9 mouse cellular contexts compared by ENCODE assay signal in the genomic region with DNA sequence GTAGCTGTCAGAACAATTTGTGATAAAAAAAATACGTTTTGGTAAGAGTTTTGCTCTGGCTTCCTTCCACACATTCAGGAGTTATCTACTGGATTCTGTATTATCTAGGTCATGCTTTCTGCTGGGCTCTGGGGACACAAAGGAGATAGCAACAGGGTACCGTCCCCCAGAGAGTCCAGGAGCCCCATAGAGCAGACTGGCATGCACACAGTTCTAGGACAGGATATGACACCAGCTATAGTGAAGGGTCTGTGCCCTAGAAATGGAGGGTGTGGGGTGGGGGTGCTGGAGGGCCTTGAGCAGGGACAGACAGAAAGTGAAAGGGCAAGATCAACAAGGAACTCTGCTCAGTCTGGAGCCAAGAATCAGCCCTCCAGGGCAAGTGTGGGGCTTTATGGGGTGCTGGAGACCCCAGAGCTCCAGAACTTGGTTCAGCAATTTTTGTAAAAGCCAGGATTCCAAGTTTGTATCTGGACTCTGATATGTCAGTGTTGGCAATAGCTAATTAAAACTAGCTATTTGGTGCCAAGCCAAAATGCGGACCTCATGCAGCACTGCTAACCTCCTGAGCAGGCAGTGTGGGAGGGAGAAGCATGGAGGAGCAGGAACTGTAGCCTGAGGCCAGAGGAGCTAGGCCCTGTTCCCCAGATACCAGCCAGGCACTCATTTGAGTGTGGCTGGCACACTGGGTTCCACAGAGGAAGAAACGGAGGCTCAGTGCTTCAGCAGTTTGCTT. TPM values are rescaled to one million over a fixed set of nuclear protein-coding genes. Genes with fewer than 3 reads are reported as not detected.
DNase-seq lines count a peak whose midpoint lies in the region; ATAC-seq and TF ChIP-seq lines count a peak whose summit lies in the region.
"Had no signal": no experiment of that assay in that cellular context is flagged by ENCODE, and none has a peak within 500 bp of the region (broad histone marks: within the 10 kb centered on the region; RNA-seq: fewer than 3 reads in every experiment).

No protein-coding gene starts in this region.

- peak; percentile 93 for DNase-seq in heart, adult 11 months
- no peak for DNase-seq in heart, postnatal 25 days (ENCODE audit: low spot score)
- peak; percentile 54 for DNase-seq in kidney, postnatal 10 days
- no peak for DNase-seq in right cerebral cortex, postnatal 4 days
- DNase-seq in spleen, postnatal 14 days (ENCODE audit: low spot score in 2 of 2) = no peak

- no peak for ATAC-seq in heart, embryonic 13.5 days (ENCODE audit: extremely low read depth, insufficient number of reproducible peaks, low FRiP score, low TSS enrichment)
- ATAC-seq in neural tube, embryonic 13.5 days (ENCODE audit: low read depth) = no peak

- peaks cover 14% of the 10 kb centered on the region for H3K36me3 ChIP-seq in heart, embryonic 13.5 days
- peaks cover 14% of the 10 kb centered on the region for H3K36me3 ChIP-seq in neural tube, embryonic 13.5 days

- H3K27me3 ChIP-seq in heart, embryonic 13.5 days (replicated peaks) = no peaks in the 10 kb centered on the region
- H3K27me3 ChIP-seq in neural tube, embryonic 13.5 days = no peaks in the 10 kb centered on the region

- no peak for TF ChIP-seq CTCF in bone marrow macrophage, adult 2 months (IDR thresholded peaks at IDR 0.05; ENCODE audit: low read depth, low read length)

- peak overlapping the region; percentile 34 for H3K4me3 ChIP-seq in bone marrow macrophage, adult 2 months (ENCODE audit: insufficient read depth, low read length)
- H3K4me3 ChIP-seq in heart, embryonic 13.5 days = peak overlapping the region; percentile 74
- H3K4me3 ChIP-seq in neural tube, embryonic 13.5 days = peak overlapping the region; percentile 98

- no peak for TF ChIP-seq POLR2A in bone marrow macrophage, adult 2 months (IDR thresholded peaks at IDR 0.05; ENCODE audit: borderline replicate concordance, low read depth, low read length)

- no peaks in the 10 kb centered on the region for H3K9me3 ChIP-seq in heart, embryonic 13.5 days
- no peaks in the 10 kb centered on the region for H3K9me3 ChIP-seq in neural tube, embryonic 13.5 days
- H3K9me3 ChIP-seq: G1E had no signal

- H3K27ac ChIP-seq in bone marrow macrophage, adult 2 months (ENCODE audit: insufficient read depth, low read depth, low read length) = peak overlapping the region; percentile 27
- H3K27ac ChIP-seq in heart, embryonic 13.5 days (replicated peaks) = peak overlapping the region; percentile 86
- H3K27ac ChIP-seq in neural tube, embryonic 13.5 days (replicated peaks) = no peak overlapping the region

- intact Hi-C loops in heart, postnatal 25 days (cut with DNase I) = loop anchor here (5.0 kb wide), 2 partner anchors 56 to 196 kb away; a partner anchor contains a TSS

- 40% methylated on average over 4 of the region's 4 CpGs for WGBS in heart, embryonic 13.5 days
- WGBS in neural tube, embryonic 13.5 days = 62% methylated on average over 4 of the region's 4 CpGs

- H3K4me1 ChIP-seq in bone marrow macrophage, adult 2 months (ENCODE audit: control insufficient read depth, insufficient read depth, low read length) = peaks cover 11% of the 10 kb centered on the region
- H3K4me1 ChIP-seq in heart, embryonic 13.5 days = peaks cover 25% of the 10 kb centered on the region
- H3K4me1 ChIP-seq in neural tube, embryonic 13.5 days (replicated peaks) = peaks cover 43% of the 10 kb centered on the region

- H3K4me2 ChIP-seq in heart, embryonic 13.5 days = peak overlapping the region; percentile 78
- peak overlapping the region; percentile 70 for H3K4me2 ChIP-seq in neural tube, embryonic 13.5 days

- H3K9ac ChIP-seq in heart, embryonic 13.5 days = peak overlapping the region; percentile 90
- peak overlapping the region; percentile 96 for H3K9ac ChIP-seq in neural tube, embryonic 13.5 days

RNA-seq across cellular contexts. Expression of a gene that starts 1.7 kb away (rescaled TPM):
- total RNA-seq in heart, postnatal 25 days (2021) = 10 to 100 TPM; 42.5 to 44.2 TPM
- polyA plus RNA-seq in bone marrow macrophage, adult 2 months (2012; ENCODE audit: insufficient read depth, insufficient read length, missing spikeins) = 38.6 and 42.8 TPM in 2 replicates
- 23.7 and 29.1 TPM in 2 replicates for polyA plus RNA-seq in heart, embryonic 13.5 days (2015; fragmentation: Nextera tagmentation; extraction: Ambion mirVana)
- 56.0 and 63.4 TPM in 2 replicates for polyA plus RNA-seq in neural tube, embryonic 13.5 days (2015; fragmentation: Nextera tagmentation; extraction: Ambion mirVana)

RNA-seq across cellular contexts. Expression of a gene that starts 53.4 kb away (rescaled TPM):
- under 1 TPM; 0.31 to 0.42 TPM for total RNA-seq in heart, postnatal 25 days (2021)
- polyA plus RNA-seq in bone marrow macrophage, adult 2 months (2012; ENCODE audit: insufficient read depth, insufficient read length, missing spikeins) = not detected in 2 replicates
- not detected in 2 replicates for polyA plus RNA-seq in heart, embryonic 13.5 days (2015; fragmentation: Nextera tagmentation; extraction: Ambion mirVana)
- 17.8 and 18.9 TPM in 2 replicates for polyA plus RNA-seq in neural tube, embryonic 13.5 days (2015; fragmentation: Nextera tagmentation; extraction: Ambion mirVana)
- polyA plus RNA-seq: G1E had no signal

RNA-seq across cellular contexts. Expression of a gene that starts 54.3 kb away (rescaled TPM):
- total RNA-seq in heart, postnatal 25 days (2021) = 10 to 100 TPM; 11.8 to 13.9 TPM
- not detected in 2 replicates for polyA plus RNA-seq in bone marrow macrophage, adult 2 months (2012; ENCODE audit: insufficient read depth, insufficient read length, missing spikeins)
- 9.1 and 10.9 TPM in 2 replicates for polyA plus RNA-seq in heart, embryonic 13.5 days (2015; fragmentation: Nextera tagmentation; extraction: Ambion mirVana)
- 4.6 and 6.3 TPM in 2 replicates for polyA plus RNA-seq in neural tube, embryonic 13.5 days (2015; fragmentation: Nextera tagmentation; extraction: Ambion mirVana)
- polyA plus RNA-seq: G1E had no signal

Comparison
In these comparisons a context has a peak if more than half of its experiments do, and no peak if none do; other contexts are left out.
1. DNase-seq: peak in heart, adult 11 months (single experiment) and kidney, postnatal 10 days (single experiment); none in heart, postnatal 25 days (single experiment), right cerebral cortex, postnatal 4 days (single experiment) and spleen, postnatal 14 days (0 of 2).
2. H3K4me3 ChIP-seq: peak in every context shown above with its lines; median percentile 98 in neural tube, embryonic 13.5 days; 74 in heart, embryonic 13.5 days; 34 in bone marrow macrophage, adult 2 months.
3. RNA of a gene that starts 53.4 kb away (polyA plus RNA-seq): 17.8 to 18.9 TPM in neural tube, embryonic 13.5 days; not detected in bone marrow macrophage, adult 2 months and not detected in heart, embryonic 13.5 days; every median in the first group is over 10 times any median in the second.